In the genomic region with DNA sequence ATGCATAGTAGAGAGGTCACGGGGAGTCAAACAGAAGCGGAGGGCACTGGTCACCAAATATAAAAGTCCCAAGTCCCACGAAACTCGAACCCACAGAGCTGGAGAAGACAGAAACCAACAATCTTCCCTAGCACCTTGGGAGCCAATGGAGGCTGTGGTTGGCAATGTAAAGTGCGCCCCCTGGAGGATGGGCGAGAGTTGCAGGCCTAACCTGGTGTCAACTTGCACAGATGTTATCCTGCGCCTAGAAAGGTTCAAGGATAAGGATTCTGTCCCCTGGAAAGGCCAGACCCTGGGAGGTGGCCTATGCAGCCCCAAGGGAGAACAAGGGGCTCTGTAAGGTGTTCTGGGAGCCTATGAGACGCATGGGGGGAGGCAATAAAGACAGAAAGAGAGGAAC, we compare ENCODE assay signal across 8 mouse cellular contexts. TPM values are rescaled to one million over a fixed set of nuclear protein-coding genes. Genes with fewer than 3 reads are reported as not detected.
A peak's percentile ranks its signal among the peaks of the same experiment; 100 is the strongest.
DNase-seq lines count a peak whose midpoint lies in the region; ATAC-seq and TF ChIP-seq lines count a peak whose summit lies in the region.
"Had no signal": no experiment of that assay in that cellular context is flagged by ENCODE, and none has a peak within 500 bp of the region (broad histone marks: within the 10 kb centered on the region; RNA-seq: fewer than 3 reads in every experiment).

No protein-coding gene starts in this region.

- H3K27me3 ChIP-seq in G1E (ENCODE audit: insufficient read depth, low read length) = no peaks in the 10 kb centered on the region
- peaks cover 3% of the 10 kb centered on the region for H3K27me3 ChIP-seq in megakaryocyte, embryonic 14.5 days (replicated peaks)
- H3K27me3 ChIP-seq in splenic B cell, adult 2 months (ENCODE audit: control insufficient read depth, insufficient read depth, low read length, poor library complexity, severe bottlenecking) = no peaks in the 10 kb centered on the region

- intact Hi-C loops in left cerebral cortex, postnatal 14 days (cut with DNase I) = no loop called here

- no peak overlapping the region for H3K4me3 ChIP-seq in G1E (ENCODE audit: low read depth, low read length)
- peak overlapping the region; percentile 86 for H3K4me3 ChIP-seq in megakaryocyte, embryonic 14.5 days (replicated peaks)
- H3K4me3 ChIP-seq: midbrain, embryonic 12.5 days had no signal

- ATAC-seq in G1E (ENCODE audit: extremely low read depth, insufficient number of reproducible peaks, low FRiP score, poor library complexity, severe bottlenecking) = no peak
- peak; percentile 55 for ATAC-seq in inflammation-experienced regulatory T-cells, adult 6 months

- DNase-seq in G1E (ENCODE audit: low spot score) = peak; percentile 56
- peak; percentile 69 for DNase-seq in adrenal gland, postnatal 25 days
- DNase-seq in fibroblast of lung, adult 2 months (ENCODE audit: low read depth) = peak; percentile 20
- DNase-seq in left cerebral cortex, postnatal 14 days (ENCODE audit: low spot score in 2 of 2) = peak; percentile 62 to 63
- DNase-seq in splenic B cell, adult 2 months (ENCODE audit: low read depth, low spot score) = peak; percentile 80

- TF ChIP-seq CTCF in G1E (IDR thresholded peaks at IDR 0.05; ENCODE audit: low read depth, low read length) = peak; percentile 94

- H3K9me3 ChIP-seq in G1E (replicated peaks) = no peaks in the 10 kb centered on the region
- H3K9me3 ChIP-seq in megakaryocyte, embryonic 14.5 days = no peaks in the 10 kb centered on the region
- H3K9me3 ChIP-seq: midbrain, embryonic 12.5 days had no signal

- no peaks in the 10 kb centered on the region; the same call in 1 of the 2 replicates for H3K4me1 ChIP-seq in G1E (ENCODE audit: insufficient read depth, low read depth, low read length)
- H3K4me1 ChIP-seq in megakaryocyte, embryonic 14.5 days = peaks cover 38% of the 10 kb centered on the region

- H3K36me3 ChIP-seq in G1E (replicated peaks) = peaks cover 72% of the 10 kb centered on the region
- H3K36me3 ChIP-seq in megakaryocyte, embryonic 14.5 days (replicated peaks; ENCODE audit: low read length) = peaks cover 74% of the 10 kb centered on the region
- H3K36me3 ChIP-seq in splenic B cell, adult 2 months (ENCODE audit: control insufficient read depth, insufficient read depth, low read length, poor library complexity, severe bottlenecking) = peaks cover 3% of the 10 kb centered on the region
- H3K36me3 ChIP-seq: midbrain, embryonic 12.5 days had no signal

RNA-seq across cellular contexts. Expression of gene P2rx4, which starts 24.0 kb away (rescaled TPM):
- total RNA-seq in G1E (2014; fragmentation: Nextera tagmentation) (44.0 and 47.2 TPM in 2 replicates), G1E (2017) (61.2 and 67.0 TPM in 2 replicates)
- polyA plus RNA-seq in G1E (2012) = 4.9 and 12.1 TPM in 2 replicates
- 37.6 and 41.9 TPM in 2 replicates for total RNA-seq in adrenal gland, postnatal 25 days (2021)
- polyA plus RNA-seq in inflammation-experienced regulatory T-cells, adult 6 months (2017; shearing (Covaris generic)) = 10 to 100 TPM; 24.6 to 46.1 (median 34.3) TPM
- total RNA-seq in left cerebral cortex, postnatal 14 days (2021) = 10 to 100 TPM; 11.3 to 11.9 TPM
- polyA plus RNA-seq in megakaryocyte, embryonic 14.5 days (2012; ENCODE audit: insufficient read depth, low replicate concordance) = 13.7 TPM in 1 of 2 replicates, not detected in the other

RNA-seq across cellular contexts. Expression of gene Camkk2, which starts 47.9 kb away (rescaled TPM):
- 9.6 and 12.5 TPM in 2 replicates for total RNA-seq in G1E (2014; fragmentation: Nextera tagmentation)
- 9.2 and 9.7 TPM in 2 replicates for total RNA-seq in G1E (2017)
- 18.2 and 21.9 TPM in 2 replicates for polyA plus RNA-seq in G1E (2012)
- total RNA-seq in adrenal gland, postnatal 25 days (2021) = 25.6 and 27.6 TPM in 2 replicates
- polyA plus RNA-seq in inflammation-experienced regulatory T-cells, adult 6 months (2017; shearing (Covaris generic)) = 1 to 10 TPM; 2.9 to 4.3 (median 3.3) TPM
- total RNA-seq in left cerebral cortex, postnatal 14 days (2021) = 100 to 1,000 TPM; 214 to 248 TPM
- polyA plus RNA-seq in megakaryocyte, embryonic 14.5 days (2012; ENCODE audit: insufficient read depth, low replicate concordance) = 17.9 and 22.8 TPM in 2 replicates

Comparison
In these comparisons a context has a peak if more than half of its experiments do, and no peak if none do; other contexts are left out.
1. DNase-seq: peak in every context shown above with its lines; median percentile 80 in splenic B cell, adult 2 months; 69 in adrenal gland, postnatal 25 days; 62 in left cerebral cortex, postnatal 14 days; 56 in G1E; 20 in fibroblast of lung, adult 2 months.